Mouse (Mus musculus) hindbrain, embryonic 16.5 days (tissue): ENCODE results near the gene Snx20. TPM values are rescaled to one million over a fixed set of nuclear protein-coding genes. Genes with fewer than 3 reads are reported as not detected.
"Not testable (repeated sequence)": the region's sequence is repeated elsewhere in the genome, so short reads cannot be mapped to it uniquely, and the experiment has no call there.

Experiments used
- ATAC-seq: fragments of 200-750 bp; cut with Nextera tagmentation; 2 replicates; pipeline ENCODE4 v1.8.0; 2017; ENCODE audit warnings: moderate TSS enrichment, moderate library complexity
- H3K27ac ChIP-seq: fragments of 300-500 bp; sonication (generic); 2 replicates; pipeline ENCODE4 v1.5.1; 2014; ENCODE audit warnings: low read depth, mild to moderate bottlenecking, control low read depth, low read length, moderate library complexity
- H3K27me3 ChIP-seq: fragments of 300-500 bp; sonication (generic); replicated peaks from 2 replicates; pipeline ENCODE4 v1.6.1; 2014; ENCODE audit warnings: low read length; ENCODE audit not compliant: control insufficient read depth, insufficient read depth
- H3K36me3 ChIP-seq: fragments of 300-500 bp; sonication (generic); 2 replicates; pipeline ENCODE4 v1.6.1; 2014; ENCODE audit warnings: mild to moderate bottlenecking, low read length, moderate library complexity, mixed read lengths; ENCODE audit not compliant: control insufficient read depth, insufficient read depth
- H3K4me1 ChIP-seq: fragments of 300-500 bp; sonication (generic); 2 replicates; pipeline ENCODE4 v1.6.1; 2014; ENCODE audit warnings: low read depth, low read length; ENCODE audit not compliant: control insufficient read depth, insufficient read depth
- H3K4me2 ChIP-seq: fragments of 300-500 bp; sonication (generic); 2 replicates; pipeline ENCODE4 v1.6.1; 2014; ENCODE audit warnings: mild to moderate bottlenecking, low read length, control low read depth, moderate library complexity
- H3K4me3 ChIP-seq: fragments of 300-500 bp; sonication (generic); 2 replicates; pipeline ENCODE4 v1.5.1; 2014; ENCODE audit warnings: mild to moderate bottlenecking, low read length, control low read depth, moderate library complexity
- H3K9ac ChIP-seq: fragments of 300-500 bp; sonication (generic); 2 replicates; pipeline ENCODE4 v1.6.1; 2014; ENCODE audit warnings: low read depth, mild to moderate bottlenecking, control low read depth, low read length, moderate library complexity
- H3K9me3 ChIP-seq: fragments of 300-500 bp; sonication (generic); 2 replicates; pipeline ENCODE4 v1.6.1; 2014; ENCODE audit warnings: mild to moderate bottlenecking, low read length, moderate library complexity; ENCODE audit not compliant: control insufficient read depth
- WGBS: fragments of 180-500 bp; shearing (Covaris S2); extraction: QIAGEN DNeasy Blood & Tissue Kit; methylation state at CpG from one replicate; pipeline ENCODE4 v1.1.7; 2014; 5-methylcytosine and 5-hydroxymethylcytosine counted together
- polyA plus RNA-seq: library from polyadenylated mRNA; unstranded; fragments of >200 nt; fragmentation: Nextera tagmentation; extraction: Ambion mirVana; gene quantifications from 2 replicates; pipeline ENCODE4 v1.2.1, GENCODE M21; 2015

Gene Snx20
- polyA plus RNA-seq, 1 experiment from 2014 or later: 1.1 TPM

GRCm38 (mm10) chr8:88670782-88671181, 34.9 kb upstream of the Snx20 start:
- Histone ChIP-seq H3K27me3 (no peaks in the 10 kb centered on the region), H3K9ac (no peak overlapping the region), H3K4me3 (no peak overlapping the region), H3K4me2 (no peak overlapping the region), H3K36me3 (no peaks in the 10 kb centered on the region), H3K9me3 (no peaks in the 10 kb centered on the region), H3K27ac (no peak overlapping the region), H3K4me1 (peaks cover 7% of the 10 kb centered on the region)
- WGBS: 76% methylated on average over 6 of the region's 6 CpGs
- ATAC-seq: no peak

GRCm38 (mm10) chr8:88668400-88669086, 32.6 kb upstream of the Snx20 start:
- peak overlapping the region; percentile 24; the same call in 1 of the 2 replicates for H3K27ac ChIP-seq
- ATAC-seq: peak; percentile 77
- peaks cover 7% of the 10 kb centered on the region for H3K4me1 ChIP-seq
- H3K27me3 ChIP-seq: no peaks in the 10 kb centered on the region
- peak overlapping the region; percentile 8; the same call in 1 of the 2 replicates for H3K4me2 ChIP-seq
- no peak overlapping the region for H3K9ac ChIP-seq
- no peak overlapping the region for H3K4me3 ChIP-seq
- no peaks in the 10 kb centered on the region for H3K9me3 ChIP-seq
- WGBS: 45% methylated on average over 14 of the region's 14 CpGs
- no peaks in the 10 kb centered on the region for H3K36me3 ChIP-seq

DNA sequence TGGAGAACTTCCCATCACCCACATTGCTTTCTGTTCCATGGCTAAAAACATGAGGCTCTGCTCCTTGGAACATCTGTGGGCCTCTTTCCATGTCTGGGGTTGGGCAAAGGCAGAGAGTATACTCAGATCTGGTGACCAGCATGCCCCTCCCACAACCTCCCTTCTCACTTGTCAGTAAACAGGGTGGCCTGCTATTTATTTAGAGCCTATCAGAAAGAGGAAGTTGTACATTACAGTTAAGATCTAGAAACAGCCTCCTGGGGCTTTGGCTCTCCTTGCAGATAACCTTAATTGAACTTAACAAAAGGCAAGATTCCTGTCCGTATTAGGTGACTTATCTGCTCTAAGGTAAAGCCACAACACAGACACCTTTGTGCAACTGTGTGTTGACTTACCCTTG, 30.5 kb upstream of the Snx20 start:
- Histone ChIP-seq H3K27me3 (no peaks in the 10 kb centered on the region), H3K9me3 (no peaks in the 10 kb centered on the region), H3K9ac (no peak overlapping the region), H3K36me3 (no peaks in the 10 kb centered on the region), H3K27ac (no peak overlapping the region), H3K4me1 (peaks cover 7% of the 10 kb centered on the region), H3K4me3 (no peak overlapping the region), H3K4me2 (no peak overlapping the region)
- WGBS: 75% methylated on average over 1 of the region's 1 CpGs
- no peak for ATAC-seq

GRCm38 (mm10) chr8:88664947-88665346, 29.0 kb upstream of the Snx20 start:
- Histone ChIP-seq H3K36me3 (no peaks in the 10 kb centered on the region), H3K9me3 (no peaks in the 10 kb centered on the region), H3K9ac (no peak overlapping the region), H3K4me2 (no peak overlapping the region), H3K4me3 (no peak overlapping the region), H3K27ac (no peak overlapping the region), H3K27me3 (no peaks in the 10 kb centered on the region), H3K4me1 (peaks cover 7% of the 10 kb centered on the region)
- 74% methylated on average over 19 of the region's 19 CpGs for WGBS
- ATAC-seq: no peak

- H3K9me3 ChIP-seq: no peaks in the 10 kb centered on the region
- no peak overlapping the region for H3K9ac ChIP-seq
- H3K36me3 ChIP-seq: no peaks in the 10 kb centered on the region
- no peak overlapping the region for H3K4me2 ChIP-seq
- H3K27ac ChIP-seq: no peak overlapping the region
- peaks cover 7% of the 10 kb centered on the region for H3K4me1 ChIP-seq
- 71% methylated on average over 16 of the region's 16 CpGs for WGBS
- H3K27me3 ChIP-seq: no peaks in the 10 kb centered on the region
- ATAC-seq: no peak
- H3K4me3 ChIP-seq: no peak overlapping the region
These were observed 28.2 kb upstream of the Snx20 start for GRCm38 (mm10) chr8:88664121-88664520.

GRCm38 (mm10) chr8:88662401-88662821, 26.5 kb upstream of the Snx20 start:
- WGBS: 76% methylated on average over 6 of the region's 6 CpGs
- H3K9me3 ChIP-seq: no peaks in the 10 kb centered on the region

GRCm38 (mm10) chr8:88659873-88660272, 23.9 kb upstream of the Snx20 start:
- no peak overlapping the region for H3K9ac ChIP-seq
- 56% methylated on average over 3 of the region's 3 CpGs for whole genome bisulfite sequencing

More at GRCm38 (mm10) chr8:88662401-88662821, 26.5 kb upstream of the Snx20 start:
- ATAC-seq: no peak
- Histone ChIP-seq H3K36me3 (no peaks in the 10 kb centered on the region), H3K9ac (no peak overlapping the region), H3K4me3 (no peak overlapping the region), H3K4me2 (no peak overlapping the region), H3K27me3 (no peaks in the 10 kb centered on the region), H3K27ac (no peak overlapping the region), H3K4me1 (no peaks in the 10 kb centered on the region)

DNA sequence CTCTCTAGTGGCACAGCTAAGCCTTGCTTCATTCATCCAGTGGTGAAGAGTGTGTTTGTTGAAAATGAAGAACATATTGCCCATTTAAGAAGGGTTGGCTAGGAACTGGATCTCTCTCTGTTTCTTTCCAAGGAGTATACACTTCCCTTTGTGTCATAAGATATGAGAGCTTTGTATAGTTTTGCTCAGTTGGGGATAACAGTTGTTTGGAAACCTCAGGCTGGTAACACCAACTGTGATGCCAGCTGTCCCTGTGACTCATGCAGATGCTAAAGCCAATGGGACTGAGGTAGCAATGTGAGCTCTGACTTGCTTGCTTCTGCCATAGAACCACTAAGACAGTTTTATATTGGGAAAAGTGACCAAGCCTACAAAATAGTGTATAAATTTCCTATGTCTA, 19.4 kb upstream of the Snx20 start:
- Histone ChIP-seq H3K4me3 (no peak overlapping the region), H3K4me1 (no peaks in the 10 kb centered on the region; the same call in 1 of the 2 replicates), H3K27ac (no peak overlapping the region), H3K4me2 (no peak overlapping the region), H3K27me3 (no peaks in the 10 kb centered on the region), H3K36me3 (no peaks in the 10 kb centered on the region), H3K9ac (no peak overlapping the region), H3K9me3 (no peaks in the 10 kb centered on the region)
- no peak for ATAC-seq

More at GRCm38 (mm10) chr8:88659873-88660272, 23.9 kb upstream of the Snx20 start:
- no peaks in the 10 kb centered on the region for H3K27me3 ChIP-seq
- no peaks in the 10 kb centered on the region for H3K9me3 ChIP-seq
- no peaks in the 10 kb centered on the region for H3K4me1 ChIP-seq
- no peak overlapping the region for H3K4me2 ChIP-seq
- H3K27ac ChIP-seq: no peak overlapping the region
- H3K36me3 ChIP-seq: no peaks in the 10 kb centered on the region
- ATAC-seq: no peak
- no peak overlapping the region for H3K4me3 ChIP-seq

GRCm38 (mm10) chr8:88651122-88651521, 15.2 kb upstream of the Snx20 start:
- H3K27ac ChIP-seq, H3K36me3 ChIP-seq, H3K4me3 ChIP-seq, H3K27me3 ChIP-seq, H3K9me3 ChIP-seq, H3K9ac ChIP-seq, ATAC-seq, H3K4me1 ChIP-seq, H3K4me2 ChIP-seq: not testable (repeated sequence)
- 79% methylated on average over 4 of the region's 4 CpGs for WGBS
